Mouse (Mus musculus): ENCODE measurements around the gene Zdhhc11. TPM values are rescaled to one million over a fixed set of nuclear protein-coding genes. Genes with fewer than 3 reads are reported as not detected.

The Zdhhc11 gene
- polyA plus RNA-seq, 1 experiment from 2014 or later, result not detected

GRCm38 (mm10) chr13:74039926-74040325 is 76.3 kb downstream of the Zdhhc11 start:
- 90% methylated on average over 3 of the region's 3 CpGs for WGBS
- peaks cover 90% of the 10 kb centered on the region for H3K36me3 ChIP-seq (replicated peaks)
- DNase-seq (ENCODE audit: extremely low spot score, low spot score), result no peak

More at GRCm38 (mm10) chr13:74039926-74040325, 76.3 kb downstream of the Zdhhc11 start:
- H3K4me1 ChIP-seq, result no peaks in the 10 kb centered on the region
- H3K27ac ChIP-seq, result no peak overlapping the region
- no peak overlapping the region for H3K4me3 ChIP-seq
- H3K27me3 ChIP-seq (ENCODE audit: poor library complexity, severe bottlenecking), result no peaks in the 10 kb centered on the region
- no peaks in the 10 kb centered on the region for H3K9me3 ChIP-seq

Small RNAs within 50 kb of the gene (microRNA-seq; reads per million reads assigned to microRNA genes)
- not detected for gene Gm25197

Other genes with a start within 250 kb of the Zdhhc11 start
- gene Slc12a7, start 230.8 kb upstream of the Zdhhc11 start, polyA plus RNA-seq (2016; fragmentation: Nextera tagmentation; extraction: Ambion mirVana), result 57.2 and 57.5 TPM in 2 replicates
- gene Nkd2, start 116.2 kb upstream of the Zdhhc11 start, polyA plus RNA-seq (2016; fragmentation: Nextera tagmentation; extraction: Ambion mirVana), result 15.9 and 16.3 TPM in 2 replicates
- gene Trip13, start 26.1 kb upstream of the Zdhhc11 start, polyA plus RNA-seq (2016; fragmentation: Nextera tagmentation; extraction: Ambion mirVana), result 78.8 and 83.3 TPM in 2 replicates
- gene Brd9, start 26.0 kb upstream of the Zdhhc11 start, polyA plus RNA-seq (2016; fragmentation: Nextera tagmentation; extraction: Ambion mirVana), result 52.6 and 53.6 TPM in 2 replicates
- 1.4 and 2.0 TPM in 2 replicates for gene Tppp, start 45.6 kb downstream of the Zdhhc11 start, polyA plus RNA-seq (2016; fragmentation: Nextera tagmentation; extraction: Ambion mirVana)
- 23.7 and 25.7 TPM in 2 replicates for gene Cep72, start 98.4 kb downstream of the Zdhhc11 start, polyA plus RNA-seq (2016; fragmentation: Nextera tagmentation; extraction: Ambion mirVana)
- gene Slc9a3, start 157.6 kb downstream of the Zdhhc11 start, polyA plus RNA-seq (2016; fragmentation: Nextera tagmentation; extraction: Ambion mirVana), result not detected in 2 replicates
- gene Exoc3, start 244.9 kb downstream of the Zdhhc11 start, polyA plus RNA-seq (2016; fragmentation: Nextera tagmentation; extraction: Ambion mirVana), result 81.8 and 81.9 TPM in 2 replicates

Data from forebrain, embryonic 10.5 days (tissue).